Mouse (Mus musculus) thymus, adult 2 months (tissue): ENCODE results near the gene Gcc1. TPM values are rescaled to one million over a fixed set of nuclear protein-coding genes. Genes with fewer than 3 reads are reported as not detected.

Experiments used
- DNase-seq: peaks from one replicate; pipeline ENCODE4 v3.0.0; 2021
- H3K27ac ChIP-seq: fragments of 200-500 bp; 2 replicates; pipeline ENCODE4 v1.5.1; 2012; ENCODE audit warnings: low read length, control low read depth; ENCODE audit not compliant: control insufficient read depth, insufficient read depth
- H3K27me3 ChIP-seq: fragments of 200-500 bp; 2 replicates; pipeline ENCODE4 v1.6.1; 2012; ENCODE audit warnings: mild to moderate bottlenecking, low read length, moderate library complexity, mixed read lengths; ENCODE audit not compliant: control insufficient read depth, insufficient read depth
- H3K36me3 ChIP-seq: fragments of 200-500 bp; 2 replicates; pipeline ENCODE4 v1.6.1; 2012; ENCODE audit warnings: mild to moderate bottlenecking, low read length, moderate library complexity; ENCODE audit not compliant: control insufficient read depth, insufficient read depth
- H3K4me1 ChIP-seq: fragments of 200-500 bp; replicated peaks from 2 replicates; pipeline ENCODE4 v1.6.1; 2012; ENCODE audit warnings: low read length; ENCODE audit not compliant: control insufficient read depth, insufficient read depth
- H3K4me3 ChIP-seq: fragments of 200-500 bp; 2 replicates; pipeline ENCODE4 v1.5.1; 2012; ENCODE audit warnings: mild to moderate bottlenecking, low read length, control low read depth, moderate library complexity; ENCODE audit not compliant: control insufficient read depth, insufficient read depth
- CTCF ChIP-seq: fragments of 200-500 bp; IDR thresholded peaks from 2 replicates; pipeline ENCODE4 v1.5.1; 2012; ENCODE audit warnings: mild to moderate bottlenecking, control low read depth, low read length, moderate library complexity, borderline replicate concordance; ENCODE audit not compliant: control insufficient read depth, poor library complexity, insufficient read depth; ENCODE audit errors: extremely low read depth
- POLR2A ChIP-seq: fragments of 200-500 bp; IDR thresholded peaks from 2 replicates; pipeline ENCODE4 v1.6.1; 2012; ENCODE audit warnings: mild to moderate bottlenecking, low read length, control low read depth, moderate library complexity; ENCODE audit not compliant: control insufficient read depth, poor library complexity, insufficient read depth; ENCODE audit errors: extremely low read depth
- WGBS: fragments of 180-500 bp; shearing (Covaris S2); methylation state at CpG from one replicate; pipeline ENCODE4 v1.1.7; 2018; 5-methylcytosine and 5-hydroxymethylcytosine counted together
- polyA plus RNA-seq: library from polyadenylated mRNA; depleted of rRNA; stranded (reverse); fragments of >200 nt; gene quantifications from 2 replicates; pipeline ENCODE4 v1.2.3, GENCODE M21; 2012; rRNA removed

Gene Gcc1
- polyA plus RNA-seq, 1 experiment: 9.3 TPM

DNA sequence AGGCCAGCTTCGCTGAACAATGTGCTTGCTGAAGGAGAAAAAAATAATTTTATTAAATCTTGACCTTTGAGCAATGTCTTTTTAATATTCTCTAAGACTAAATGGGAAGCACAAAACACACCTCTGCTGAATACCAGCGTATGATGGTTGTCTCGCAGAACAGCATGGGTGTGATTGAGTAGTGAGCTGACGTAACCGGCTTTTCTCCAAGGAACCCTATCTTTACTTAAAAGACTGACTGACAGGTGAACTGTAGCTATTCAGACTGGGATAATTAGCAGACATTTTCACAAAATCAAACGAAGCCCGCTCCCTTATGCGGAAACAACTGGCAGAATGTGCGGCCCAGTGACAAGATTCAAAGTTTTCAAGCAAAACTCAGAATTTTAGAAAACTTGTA is 60.6 kb downstream of the Gcc1 start:
- Histone ChIP-seq H3K4me3 (no peak overlapping the region), H3K4me1 (no peaks in the 10 kb centered on the region), H3K27me3 (no peaks in the 10 kb centered on the region), H3K27ac (no peak overlapping the region), H3K36me3 (no peaks in the 10 kb centered on the region)
- no peak for DNase-seq
- TF ChIP-seq POLR2A: no peak
- TF ChIP-seq CTCF: no peak
- WGBS: 98% methylated on average over 9 of the region's 9 CpGs

Other genes with a start within 250 kb of the Gcc1 start
- 8.5 and 10.8 TPM in 2 replicates for gene Zfp800, start 30.4 kb downstream of the Gcc1 start, polyA plus RNA-seq
- gene Arf5, start 4.8 kb downstream of the Gcc1 start, polyA plus RNA-seq: 595 and 682 TPM in 2 replicates
- gene Fscn3, start 601 bp downstream of the Gcc1 start, polyA plus RNA-seq: 0.19 TPM in 1 of 2 replicates, not detected in the other
- not detected in 2 replicates for gene Pax4, start 21.0 kb upstream of the Gcc1 start, polyA plus RNA-seq
- gene Snd1, start 46.7 kb upstream of the Gcc1 start, polyA plus RNA-seq: 79.3 and 82.0 TPM in 2 replicates